In genomic region chr3:137547414-137547877, GRCm38 (mm10) we compare ENCODE assay signal across 8 mouse cellular contexts.
DNase-seq lines count a peak whose midpoint lies in the region; ATAC-seq and TF ChIP-seq lines count a peak whose summit lies in the region.

No protein-coding gene starts in this region.

- peaks cover 5% of the 10 kb centered on the region; the same call in 1 of the 2 replicates for H3K4me1 ChIP-seq in limb, embryonic 11.5 days (ENCODE audit: control insufficient read depth, insufficient read depth, low read length)
- no peaks in the 10 kb centered on the region for H3K4me1 ChIP-seq in stomach, postnatal 0 days (replicated peaks; ENCODE audit: control insufficient read depth, insufficient read depth)

- no peak overlapping the region for H3K27ac ChIP-seq in limb, embryonic 11.5 days (replicated peaks; ENCODE audit: low read depth, low read length)
- H3K27ac ChIP-seq in stomach, postnatal 0 days (replicated peaks) = 0 out of 2 replicates have a peak overlapping the region, but pooled peaks have one; percentile 30

- 0 out of 2 replicates have a peak overlapping the region, but pooled peaks have one; percentile 1 for H3K4me3 ChIP-seq in limb, embryonic 11.5 days (ENCODE audit: low read depth, low read length)
- peak overlapping the region; percentile 13; the same call in 1 of the 2 replicates for H3K4me3 ChIP-seq in stomach, postnatal 0 days (ENCODE audit: low read depth, low read length)

- 3% methylated on average over 12 of the region's 12 CpGs for WGBS in limb, embryonic 11.5 days
- WGBS in stomach, postnatal 0 days = 14% methylated on average over 12 of the region's 12 CpGs

- H3K9me3 ChIP-seq in limb, embryonic 11.5 days (ENCODE audit: control insufficient read depth, low read length) = no peaks in the 10 kb centered on the region
- no peaks in the 10 kb centered on the region for H3K9me3 ChIP-seq in stomach, postnatal 0 days (ENCODE audit: control insufficient read depth, low read length)

- H3K9ac ChIP-seq in limb, embryonic 11.5 days (ENCODE audit: low read length) = no peak overlapping the region
- no peak overlapping the region for H3K9ac ChIP-seq in stomach, postnatal 0 days (ENCODE audit: low read length)

- no peak for ATAC-seq in limb, embryonic 11.5 days (ENCODE audit: insufficient number of reproducible peaks, low FRiP score, low TSS enrichment, low read depth)
- ATAC-seq in stomach, postnatal 0 days (ENCODE audit: low FRiP score, low TSS enrichment) = no peak
- ATAC-seq in monocyte, adult 5-6 weeks (replicated peaks; ENCODE audit: insufficient number of reproducible peaks, low FRiP score, low TSS enrichment, poor library complexity, severe bottlenecking) = no peak

- no peaks in the 10 kb centered on the region for H3K27me3 ChIP-seq in limb, embryonic 11.5 days (ENCODE audit: control insufficient read depth, insufficient read depth, low read length)
- H3K27me3 ChIP-seq in stomach, postnatal 0 days (ENCODE audit: control insufficient read depth, insufficient read depth, low read length) = no peaks in the 10 kb centered on the region

- H3K4me2 ChIP-seq in limb, embryonic 11.5 days (ENCODE audit: low read depth, severe bottlenecking) = peak overlapping the region; percentile 33
- H3K4me2 ChIP-seq in stomach, postnatal 0 days (replicated peaks; ENCODE audit: low read depth) = peak overlapping the region; percentile 43

- H3K36me3 ChIP-seq in limb, embryonic 11.5 days (ENCODE audit: control insufficient read depth, insufficient read depth, low read length) = no peaks in the 10 kb centered on the region
- H3K36me3 ChIP-seq in stomach, postnatal 0 days (ENCODE audit: control insufficient read depth, insufficient read depth, low read length) = no peaks in the 10 kb centered on the region

- TF ChIP-seq EP300 in stomach, postnatal 0 days (optimal IDR thresholded peaks at IDR 0.05) = no peak

- no peak for TF ChIP-seq CTCF in stomach, postnatal 0 days (IDR thresholded peaks at IDR 0.05; ENCODE audit: low read depth)

- peak; percentile 26 to 32 for DNase-seq in layer of hippocampus, postnatal 10 days (ENCODE audit: low spot score in 2 of 2)
- DNase-seq in layer of hippocampus, postnatal 25 days (ENCODE audit: extremely low spot score in 1 of 2, low spot score in 1 of 2) = no peak
- peak; percentile 76 for DNase-seq in cerebellum, adult 9-10 months
- peak; percentile 12 for DNase-seq in frontal cortex, postnatal 10 days (ENCODE audit: low spot score in 2 of 2)
- DNase-seq in limb, embryonic 11.5 days (ENCODE audit: low spot score) = peak; percentile 58
- DNase-seq in stomach, postnatal 0 days (ENCODE audit: low spot score) = no peak
- no peak for DNase-seq in lung, postnatal 10 days

Comparison
In these comparisons a context has a peak if more than half of its experiments do, and no peak if none do; other contexts are left out.
1. DNase-seq: peak in layer of hippocampus, postnatal 10 days (2 of 2), cerebellum, adult 9-10 months (single experiment), frontal cortex, postnatal 10 days (2 of 2) and limb, embryonic 11.5 days (single experiment); none in layer of hippocampus, postnatal 25 days (0 of 2), stomach, postnatal 0 days (single experiment) and lung, postnatal 10 days (single experiment).